Mouse (Mus musculus): ENCODE data around the gene Cd55. TPM values are rescaled to one million over a fixed set of nuclear protein-coding genes. Genes with fewer than 3 reads are reported as not detected.
A peak's percentile ranks its signal among the peaks of the same experiment; 100 is the strongest.
"Not testable (repeated sequence)": the region's sequence is repeated elsewhere in the genome, so short reads cannot be mapped to it uniquely, and the experiment has no call there.

Gene Cd55
- total RNA-seq (2021), result 14.9 and 15.2 TPM in 2 replicates
- long read RNA-seq, transcript Cd55-201 (10 exons, 2,533 nt), result major isoform, 6 of 13 reads
- long read RNA-seq, partial matches to known transcripts, result 3 of 13 reads
- long read RNA-seq, other reads (novel, unspliced or antisense), result 4 of 13 reads

- peak; percentile 89 for DNase-seq
Measured at GRCm38 (mm10) chr1:130462084-130462861, at the start of gene Cd55. Gene Cd55, minus strand, starts transcription at chr1:130462744.

- no peak for DNase-seq
Measured at GRCm38 (mm10) chr1:130511823-130512370, 49.4 kb upstream of the Cd55 start.

- no peak for DNase-seq
Measured at GRCm38 (mm10) chr1:130508957-130509350, 46.4 kb upstream of the Cd55 start.

- DNase-seq, result no peak
Measured at GRCm38 (mm10) chr1:130508030-130508956, 45.7 kb upstream of the Cd55 start.

- no peak for DNase-seq
Measured at GRCm38 (mm10) chr1:130507408-130507807, 44.9 kb upstream of the Cd55 start.

- no peak for DNase-seq
Measured at GRCm38 (mm10) chr1:130499962-130500361, 37.4 kb upstream of the Cd55 start.

GRCm38 (mm10) chr1:130498331-130498730 is 35.8 kb upstream of the Cd55 start:
- DNase-seq, result no peak

GRCm38 (mm10) chr1:130486816-130487545 is 24.4 kb upstream of the Cd55 start:
- no peak for DNase-seq

- no peak for DNase-seq
Measured at GRCm38 (mm10) chr1:130485828-130486620, 23.5 kb upstream of the Cd55 start.

- DNase-seq, result no peak
Measured at GRCm38 (mm10) chr1:130485376-130485775, 22.8 kb upstream of the Cd55 start.

GRCm38 (mm10) chr1:130474936-130475335 is 12.4 kb upstream of the Cd55 start:
- DNase-seq, result no peak

GRCm38 (mm10) chr1:130474226-130474625 is 11.7 kb upstream of the Cd55 start:
- no peak for DNase-seq

- DNase-seq, result no peak
Measured at GRCm38 (mm10) chr1:130470074-130470473, 7.5 kb upstream of the Cd55 start.

- no peak for DNase-seq
Measured at GRCm38 (mm10) chr1:130467453-130467852, 4.9 kb upstream of the Cd55 start.

GRCm38 (mm10) chr1:130464173-130464572 is 1.6 kb upstream of the Cd55 start:
- DNase-seq, result no peak

GRCm38 (mm10) chr1:130462867-130463266 is 323 bp upstream of the Cd55 start:
- no peak for DNase-seq

GRCm38 (mm10) chr1:130455111-130455510 is 7.4 kb downstream of the Cd55 start:
- no peak for DNase-seq

GRCm38 (mm10) chr1:130442930-130443329 is 19.6 kb downstream of the Cd55 start:
- DNase-seq, result not testable (repeated sequence)

- DNase-seq, result no peak
Measured at GRCm38 (mm10) chr1:130430920-130431319, 31.6 kb downstream of the Cd55 start.

GRCm38 (mm10) chr1:130428667-130429066 is 33.9 kb downstream of the Cd55 start:
- not testable (repeated sequence) for DNase-seq

Measured in adrenal gland, postnatal 25 days (tissue).